Mouse (Mus musculus) induced T-regulatory cell, adult 2 months (primary cell): Measurements from ENCODE around the gene Ampd3.

ENCODE experiments used
- DNase-seq: peaks from one replicate; pipeline ENCODE4 v3.0.0-alpha.2; 2012; ENCODE audit warnings: low read depth

Ampd3 gene

DNA sequence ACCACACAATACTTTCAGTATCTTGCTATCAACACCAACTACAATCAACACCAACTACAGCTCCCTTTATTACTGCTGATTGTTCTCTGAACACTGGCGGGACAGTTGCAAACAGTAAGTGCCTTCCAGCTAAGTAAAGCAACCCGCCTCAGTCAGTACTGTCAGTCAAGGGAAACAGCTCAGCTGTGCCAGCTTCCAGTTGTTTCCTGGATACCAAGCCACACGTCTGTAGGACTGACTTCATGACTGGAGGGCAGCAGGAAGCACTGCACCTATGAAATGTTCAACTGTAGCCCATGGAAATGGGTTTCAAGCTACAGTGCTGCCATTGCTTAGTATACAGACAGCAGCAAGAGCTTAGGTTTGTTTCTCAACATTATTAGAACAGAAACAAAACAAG is 66.5 kb downstream of the Ampd3 start:
- DNase-seq = no peak

DNA sequence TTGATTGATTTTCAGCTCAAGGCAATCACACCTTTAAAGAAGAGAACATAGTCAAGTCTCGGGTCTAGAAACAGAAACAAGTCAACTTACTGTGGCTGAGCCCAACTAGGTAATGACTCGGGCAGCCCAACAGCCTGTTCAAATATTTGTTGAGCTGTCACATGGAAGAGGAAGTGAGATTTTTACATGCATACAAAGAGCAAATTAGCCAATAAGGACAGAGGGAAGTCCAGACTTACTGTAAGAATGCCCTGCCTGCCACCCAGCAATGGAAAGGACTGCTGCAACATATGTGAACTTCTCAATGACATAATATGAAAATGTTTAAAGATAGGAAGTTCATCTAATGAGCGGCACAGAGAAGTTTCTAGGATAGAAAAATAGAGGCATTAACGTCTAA is 72.3 kb downstream of the Ampd3 start:
- no peak for DNase-seq

- peak; percentile 98 for DNase-seq
Measured at GRCm38 (mm10) chr7:110843916-110844874, 76.2 kb downstream of the Ampd3 start, which contains the start of gene Rnf141. Gene Rnf141, minus strand, starts transcription at chr7:110844457.

- no peak for DNase-seq
Measured at GRCm38 (mm10) chr7:110847321-110847720, 79.3 kb downstream of the Ampd3 start.

DNA sequence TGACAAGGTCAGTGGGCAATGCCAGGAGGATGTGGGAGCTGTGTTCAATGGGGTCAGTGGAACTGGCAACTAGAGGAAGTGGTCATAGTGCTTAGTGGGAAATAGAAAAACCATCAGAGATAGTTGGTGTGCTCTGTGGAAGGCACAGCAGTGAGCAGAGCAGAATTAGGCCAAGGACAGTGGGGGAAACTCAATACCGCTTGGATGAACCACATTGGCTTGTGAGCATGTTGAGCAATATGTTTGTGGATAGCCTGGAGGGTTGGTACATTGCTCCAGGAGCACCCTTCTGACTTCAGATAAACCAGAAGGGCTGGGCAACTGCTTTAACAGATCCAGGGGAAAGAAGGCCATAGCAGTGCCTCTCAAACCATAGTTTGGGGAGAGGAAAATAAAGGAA is 80.4 kb downstream of the Ampd3 start:
- no peak for DNase-seq

DNA sequence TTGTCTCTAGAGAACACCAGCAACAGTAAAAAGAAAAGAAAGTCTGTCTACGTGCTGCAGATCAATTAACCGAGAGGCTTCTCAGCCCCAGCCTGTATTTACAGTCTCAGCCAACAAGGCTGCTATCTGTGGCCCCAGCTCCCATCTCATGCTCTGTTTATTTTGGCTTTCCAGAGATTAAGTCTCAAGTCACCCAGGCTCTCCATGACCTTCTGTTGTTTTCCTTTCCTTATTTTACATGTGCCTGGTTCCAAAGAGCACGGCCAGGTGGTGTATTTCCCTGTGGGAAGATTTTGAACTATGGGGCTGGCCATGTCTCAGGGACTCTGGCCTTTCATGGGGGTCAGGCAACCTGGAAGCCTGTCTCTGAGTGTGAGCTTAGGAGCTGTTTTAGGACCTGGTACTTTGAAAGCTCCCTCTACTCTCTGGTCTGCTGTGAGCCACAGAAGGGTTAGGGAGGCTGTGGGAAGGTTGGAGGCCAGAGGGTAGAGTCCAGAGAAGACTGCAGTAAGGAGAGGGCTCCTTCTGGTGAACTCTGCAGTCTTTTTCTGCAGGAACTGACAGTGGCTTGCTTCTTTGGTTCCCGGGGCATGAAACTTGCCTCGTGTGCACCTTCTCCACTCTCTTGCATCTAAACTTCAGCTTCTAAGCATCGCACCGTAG is 83.7 kb downstream of the Ampd3 start:
- no peak for DNase-seq

GRCm38 (mm10) chr7:110853611-110854010 is 85.6 kb downstream of the Ampd3 start:
- no peak for DNase-seq

DNA sequence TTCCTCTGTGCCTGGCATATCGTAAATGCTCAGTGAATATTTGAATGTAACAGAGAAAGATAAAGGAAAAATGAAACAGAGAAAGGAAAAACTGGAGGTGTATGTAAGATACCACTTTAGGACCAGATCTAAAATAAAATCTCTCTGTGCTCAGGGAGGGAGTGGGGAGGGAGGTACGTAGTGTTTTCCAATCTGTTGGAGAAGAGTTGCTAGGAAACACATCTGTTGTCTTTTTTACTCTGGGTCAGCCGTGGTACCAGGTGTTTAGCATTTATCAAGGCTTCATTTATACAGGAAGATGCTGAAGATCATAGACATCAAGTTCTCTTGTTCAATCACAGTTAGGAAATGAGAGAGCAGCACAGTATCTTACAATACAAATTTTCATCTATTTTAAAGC is 86.5 kb downstream of the Ampd3 start:
- DNase-seq = no peak

GRCm38 (mm10) chr7:110854927-110855546 is 87.0 kb downstream of the Ampd3 start:
- DNase-seq = no peak

DNA sequence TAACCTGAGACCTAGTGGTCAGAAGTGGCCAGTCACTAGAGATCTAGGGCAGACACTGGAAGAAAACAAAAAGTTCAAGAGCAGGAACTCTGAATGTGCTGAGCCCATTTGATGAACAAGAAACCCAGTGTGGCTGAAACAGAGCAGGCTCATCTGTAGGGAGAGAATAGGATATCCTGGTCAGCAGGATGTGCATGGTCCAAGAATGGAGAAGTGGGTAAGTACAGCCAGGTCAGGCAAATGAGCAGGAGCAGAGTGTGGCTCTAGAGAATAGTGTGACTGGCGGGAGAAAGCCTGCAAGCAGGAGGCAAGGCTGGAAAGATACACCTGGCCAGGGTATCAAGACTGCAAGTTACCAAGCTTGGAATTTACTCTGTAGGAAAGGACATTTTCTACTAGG is 87.6 kb downstream of the Ampd3 start:
- no peak for DNase-seq

GRCm38 (mm10) chr7:110860129-110860528 is 92.1 kb downstream of the Ampd3 start:
- DNase-seq = no peak
